Mouse (Mus musculus): Measurements from ENCODE around the gene Arhgap23. TPM values are rescaled to one million over a fixed set of nuclear protein-coding genes. Genes with fewer than 3 reads are reported as not detected.

The Arhgap23 gene
- total and polyA plus RNA-seq, 3 experiments: 1.2 to 5.6 (median 4.2) TPM

DNA sequence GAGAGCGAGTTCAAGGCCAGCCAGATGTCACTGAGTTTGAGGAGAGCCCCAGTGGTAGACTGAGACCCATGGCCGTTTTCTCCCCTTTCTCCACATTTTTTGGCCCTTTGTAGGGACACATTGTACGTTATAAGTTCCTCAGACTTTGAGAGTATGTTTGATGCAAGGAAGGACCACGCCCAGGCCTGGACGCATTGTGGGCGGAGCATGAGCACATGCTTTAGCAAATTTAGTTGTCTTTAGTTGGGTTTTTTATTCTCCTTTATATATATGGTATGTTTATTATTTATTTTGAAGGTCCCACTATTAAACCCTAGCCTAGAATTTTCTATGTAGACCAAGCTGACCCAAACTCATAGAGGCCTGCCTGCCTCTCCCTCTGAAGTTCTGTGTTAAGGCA lies 63.0 kb downstream of the Arhgap23 start:
- Histone ChIP-seq H3K27ac (ENCODE audit: insufficient read depth, low read depth) (no peak overlapping the region), H3K9me3 (replicated peaks; ENCODE audit: low read length) (no peaks in the 10 kb centered on the region), H3K27me3 (replicated peaks) (no peaks in the 10 kb centered on the region), H3K9ac (ENCODE audit: insufficient read depth, low read depth) (no peak overlapping the region), H3K4me3 (replicated peaks in 1 of 3; ENCODE audit: low read depth in 2 of 3, low read length in 2 of 3, poor library complexity in 1 of 3) (no peak overlapping the region), H3K4me2 (ENCODE audit: insufficient read depth, low read depth, poor library complexity, severe bottlenecking) (no peak overlapping the region), H3K36me3 (replicated peaks in 1 of 2; ENCODE audit: control insufficient read depth in 1 of 2, insufficient read depth in 1 of 2, low read length in 1 of 2) (peaks cover 5 to 48% of the 10 kb centered on the region in 2 experiments), H3K79me2 (replicated peaks; ENCODE audit: control insufficient read depth, extremely low read depth, insufficient read depth, poor library complexity, severe bottlenecking) (no peaks in the 10 kb centered on the region), H3K4me1 (ENCODE audit: control insufficient read depth in 1 of 2, insufficient read depth in 2 of 2) (peaks cover 0 to 11% of the 10 kb centered on the region in 2 experiments; a peak in 2 of 4 replicates)
- TF ChIP-seq ZNF384 (IDR thresholded peaks at IDR 0.05; ENCODE audit: low read depth, low read length) (no peak), POLR2AphosphoS2 (IDR thresholded peaks at IDR 0.05; ENCODE audit: low read depth, low read length) (no peak), MYC (IDR thresholded peaks at IDR 0.05; ENCODE audit: low read depth, low read length) (no peak), PAX5 (IDR thresholded peaks at IDR 0.05; ENCODE audit: low read length) (no peak), MAFK (IDR thresholded peaks at IDR 0.05; ENCODE audit: insufficient replicate concordance, low read length) (no peak), BHLHE40 (IDR thresholded peaks at IDR 0.05; ENCODE audit: low read depth, low read length) (no peak), JUN (IDR thresholded peaks at IDR 0.05; ENCODE audit: insufficient read depth, low read depth, low read length) (no peak), JUND (conservative IDR thresholded peaks at IDR 0.05; ENCODE audit: low read depth, low read length) (no peak), TCF12 (IDR thresholded peaks at IDR 0.05; ENCODE audit: low read depth, low read length) (no peak), ZKSCAN1 (IDR thresholded peaks at IDR 0.05; ENCODE audit: borderline replicate concordance, low read depth, low read length) (no peak), GABPA (IDR thresholded peaks at IDR 0.05; ENCODE audit: insufficient replicate concordance, low read depth, low read length) (no peak), USF1 (IDR thresholded peaks at IDR 0.05; ENCODE audit: low read depth, low read length) (no peak), SMC3 (IDR thresholded peaks at IDR 0.05; ENCODE audit: low read depth, low read length) (no peak), IRF4 (IDR thresholded peaks at IDR 0.05; ENCODE audit: low read depth, low read length) (no peak), ELF1 (IDR thresholded peaks at IDR 0.05; ENCODE audit: low read depth, low read length) (no peak), SIN3A (IDR thresholded peaks at IDR 0.05; ENCODE audit: low read length) (no peak), CTCF (conservative IDR thresholded peaks at IDR 0.05 in 1 of 2, IDR thresholded peaks at IDR 0.05 in 1 of 2; ENCODE audit: low read depth in 2 of 2, low read length in 2 of 2) (no peak), CHD2 (IDR thresholded peaks at IDR 0.05; ENCODE audit: low read length) (no peak), TBP (conservative IDR thresholded peaks at IDR 0.05; ENCODE audit: low read depth, low read length) (no peak)
- dilution Hi-C loops (cut with MboI; ENCODE audit: extremely low pct_ligation_motif_present, extremely low pct_unique_long_range_greater_than_20kb, low sequenced_read_pairs) (no loop called here), in situ Hi-C loops (cut with MboI; ENCODE audit: low pct_ligation_motif_present, low pct_unique_long_range_greater_than_20kb, low sequenced_read_pairs) (no loop called here)
- no peak for DNase-seq (ENCODE audit: extremely low read depth)

DNA sequence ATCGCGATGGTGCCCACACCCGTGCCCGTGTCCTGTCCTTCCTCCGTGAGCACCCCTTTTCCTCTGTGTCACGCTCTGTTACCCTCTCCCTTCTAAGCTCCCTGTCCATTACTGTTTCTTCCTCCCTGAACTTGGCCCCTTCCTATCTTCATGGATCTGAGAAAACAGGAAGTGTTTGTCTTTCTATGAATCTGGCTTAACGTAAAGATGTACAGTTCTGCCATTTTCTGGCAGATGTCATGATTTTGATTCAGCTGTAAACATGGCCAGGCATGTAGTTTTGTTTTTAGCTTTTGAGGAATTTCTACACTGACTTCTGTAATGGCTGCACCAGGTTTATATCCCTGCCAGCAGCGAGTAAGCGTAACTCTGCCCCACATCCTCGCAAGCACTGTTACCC lies 63.8 kb downstream of the Arhgap23 start:
- no peak for TF ChIP-seq HCFC1 (IDR thresholded peaks at IDR 0.05; ENCODE audit: low read depth, low read length)
- no peak for TF ChIP-seq CHD1 (IDR thresholded peaks at IDR 0.05; ENCODE audit: low read depth, low read length)
- TF ChIP-seq USF1 (IDR thresholded peaks at IDR 0.05; ENCODE audit: low read depth, low read length): no peak
- no peak for TF ChIP-seq MEF2A (IDR thresholded peaks at IDR 0.05; ENCODE audit: borderline replicate concordance, low read depth, low read length)
- no peak for TF ChIP-seq JUND (conservative IDR thresholded peaks at IDR 0.05; ENCODE audit: low read depth, low read length)
- TF ChIP-seq TCF12 (IDR thresholded peaks at IDR 0.05; ENCODE audit: low read depth, low read length): no peak
- TF ChIP-seq MAZ (IDR thresholded peaks at IDR 0.05; ENCODE audit: low read depth, low read length): no peak
- no peak for TF ChIP-seq RCOR1 (conservative IDR thresholded peaks at IDR 0.05; ENCODE audit: low read depth, low read length)
- no peak for TF ChIP-seq POLR2AphosphoS2 (IDR thresholded peaks at IDR 0.05; ENCODE audit: low read depth, low read length)
- TF ChIP-seq SMC3 (IDR thresholded peaks at IDR 0.05; ENCODE audit: low read depth, low read length): no peak
- TF ChIP-seq NRF1 (IDR thresholded peaks at IDR 0.05; ENCODE audit: low read depth, low read length): no peak
- no peak for TF ChIP-seq GABPA (IDR thresholded peaks at IDR 0.05; ENCODE audit: insufficient replicate concordance, low read depth, low read length)
- TF ChIP-seq CHD2 (IDR thresholded peaks at IDR 0.05; ENCODE audit: low read length): no peak
- no peak overlapping the region for H3K4me3 ChIP-seq (replicated peaks in 1 of 3; ENCODE audit: low read depth in 2 of 3, low read length in 2 of 3, poor library complexity in 1 of 3)
- no peak overlapping the region for H3K27ac ChIP-seq (ENCODE audit: insufficient read depth, low read depth)
- DNase-seq (ENCODE audit: extremely low read depth): no peak
- dilution Hi-C loops (cut with MboI; ENCODE audit: extremely low pct_ligation_motif_present, extremely low pct_unique_long_range_greater_than_20kb, low sequenced_read_pairs): no loop called here
- no peaks in the 10 kb centered on the region for H3K27me3 ChIP-seq (replicated peaks)
- H3K9ac ChIP-seq (ENCODE audit: insufficient read depth, low read depth): no peak overlapping the region
- H3K4me2 ChIP-seq (ENCODE audit: insufficient read depth, low read depth, poor library complexity, severe bottlenecking): no peak overlapping the region
- H3K9me3 ChIP-seq (replicated peaks; ENCODE audit: low read length): no peaks in the 10 kb centered on the region
- no peaks in the 10 kb centered on the region for H3K79me2 ChIP-seq (replicated peaks; ENCODE audit: control insufficient read depth, extremely low read depth, insufficient read depth, poor library complexity, severe bottlenecking)
- peaks cover 5 to 48% of the 10 kb centered on the region in 2 experiments for H3K36me3 ChIP-seq (replicated peaks in 1 of 2; ENCODE audit: control insufficient read depth in 1 of 2, insufficient read depth in 1 of 2, low read length in 1 of 2)
- H3K4me1 ChIP-seq (ENCODE audit: control insufficient read depth in 1 of 2, insufficient read depth in 2 of 2): peaks cover 0 to 11% of the 10 kb centered on the region in 2 experiments; a peak in 2 of 4 replicates
- in situ Hi-C loops (cut with MboI; ENCODE audit: low pct_ligation_motif_present, low pct_unique_long_range_greater_than_20kb, low sequenced_read_pairs): no loop called here
